Mouse (Mus musculus) midbrain, embryonic 16.5 days (tissue): ENCODE data around the gene Prox1. TPM values are rescaled to one million over a fixed set of nuclear protein-coding genes. Genes with fewer than 3 reads are reported as not detected.

Source experiments
- ATAC-seq: fragments of 200-750 bp; cut with Nextera tagmentation; 2 replicates; pipeline ENCODE4 v1.8.0; 2017; ENCODE audit warnings: moderate TSS enrichment
- H3K27ac ChIP-seq: fragments of 300-500 bp; sonication (generic); 2 replicates; pipeline ENCODE4 v1.5.1; 2014; ENCODE audit warnings: mild to moderate bottlenecking, low read length, mixed read lengths
- H3K27me3 ChIP-seq: fragments of 300-500 bp; sonication (generic); 2 replicates; pipeline ENCODE4 v1.6.1; 2014; ENCODE audit warnings: low read depth, low read length, mixed read lengths; ENCODE audit not compliant: control insufficient read depth, insufficient read depth
- H3K36me3 ChIP-seq: fragments of 300-500 bp; sonication (generic); 2 replicates; pipeline ENCODE4 v1.6.1; 2014; ENCODE audit warnings: mild to moderate bottlenecking, low read length, moderate library complexity, mixed read lengths; ENCODE audit not compliant: control insufficient read depth, insufficient read depth
- H3K4me1 ChIP-seq: fragments of 300-500 bp; sonication (generic); 2 replicates; pipeline ENCODE4 v1.6.1; 2014; ENCODE audit warnings: mild to moderate bottlenecking, low read length, mixed read lengths; ENCODE audit not compliant: control insufficient read depth, insufficient read depth
- H3K4me2 ChIP-seq: fragments of 300-500 bp; sonication (generic); 2 replicates; pipeline ENCODE4 v1.6.1; 2014; ENCODE audit warnings: mild to moderate bottlenecking, low read length, mixed read lengths
- H3K4me3 ChIP-seq: fragments of 300-500 bp; sonication (generic); 2 replicates; pipeline ENCODE4 v1.5.1; 2014; ENCODE audit warnings: low read depth, mild to moderate bottlenecking, low read length, moderate library complexity, mixed read lengths
- H3K9ac ChIP-seq: fragments of 300-500 bp; sonication (generic); 2 replicates; pipeline ENCODE4 v1.6.1; 2014; ENCODE audit warnings: low read depth, low read length, mixed read lengths
- H3K9me3 ChIP-seq: fragments of 300-500 bp; sonication (generic); replicated peaks from 2 replicates; pipeline ENCODE4 v1.6.1; 2014; ENCODE audit warnings: mild to moderate bottlenecking, low read length, mixed read lengths; ENCODE audit not compliant: control insufficient read depth, poor library complexity, severe bottlenecking
- WGBS: fragments of 180-500 bp; shearing (Covaris S2); extraction: QIAGEN DNeasy Blood & Tissue Kit; methylation state at CpG from one replicate; pipeline ENCODE4 v1.1.7; 2014; 5-methylcytosine and 5-hydroxymethylcytosine counted together
- polyA plus RNA-seq: library from polyadenylated mRNA; unstranded; fragments of >200 nt; fragmentation: Nextera tagmentation; extraction: Ambion mirVana; gene quantifications from 2 replicates; pipeline ENCODE4 v1.2.1, GENCODE M21; 2015

Gene Prox1
- polyA plus RNA-seq, 1 experiment from 2014 or later, result 15.9 TPM

- no peaks in the 10 kb centered on the region for H3K27me3 ChIP-seq
- no peak overlapping the region for H3K27ac ChIP-seq
- ATAC-seq, result no peak
- H3K9ac ChIP-seq, result no peak overlapping the region
- no peaks in the 10 kb centered on the region for H3K4me1 ChIP-seq
- no peak overlapping the region for H3K4me2 ChIP-seq
- no peak overlapping the region for H3K4me3 ChIP-seq
- H3K9me3 ChIP-seq, result no peaks in the 10 kb centered on the region
- 85% methylated on average over 9 of the region's 9 CpGs for WGBS
- no peaks in the 10 kb centered on the region for H3K36me3 ChIP-seq
Observed at GRCm38 (mm10) chr1:190093326-190093725, 77.2 kb downstream of the Prox1 start.

GRCm38 (mm10) chr1:190092076-190092475 is 78.4 kb downstream of the Prox1 start:
- ATAC-seq, result no peak
- H3K9ac ChIP-seq, result no peak overlapping the region
- no peak overlapping the region for H3K27ac ChIP-seq
- no peaks in the 10 kb centered on the region for H3K9me3 ChIP-seq
- no peaks in the 10 kb centered on the region for H3K27me3 ChIP-seq
- H3K36me3 ChIP-seq, result no peaks in the 10 kb centered on the region
- H3K4me3 ChIP-seq, result no peak overlapping the region
- no peak overlapping the region for H3K4me2 ChIP-seq
- 72% methylated on average over 7 of the region's 7 CpGs for WGBS
- no peaks in the 10 kb centered on the region for H3K4me1 ChIP-seq

DNA sequence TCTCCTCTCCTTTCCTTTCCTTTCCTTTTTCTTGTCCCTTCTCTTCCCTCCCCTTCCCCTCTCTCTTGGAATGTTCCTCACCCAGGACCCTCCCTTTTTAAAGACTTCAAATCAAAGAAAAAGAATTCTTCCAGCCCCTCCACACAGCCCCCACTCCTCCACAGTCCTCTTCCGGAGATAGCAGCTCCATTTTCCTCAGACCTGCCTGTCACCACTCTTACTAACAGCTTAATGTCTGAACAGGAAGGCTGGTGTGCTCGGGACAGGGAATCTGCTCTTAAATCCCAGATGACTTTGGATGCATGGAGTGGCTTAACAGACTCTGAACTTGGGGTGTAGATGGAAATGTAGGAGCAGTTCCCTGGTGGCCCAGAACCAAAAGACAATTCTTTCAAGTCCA is 81.6 kb downstream of the Prox1 start:
- ATAC-seq, result no peak
- no peak overlapping the region for H3K27ac ChIP-seq
- no peak overlapping the region for H3K4me2 ChIP-seq
- H3K4me1 ChIP-seq, result no peaks in the 10 kb centered on the region
- H3K36me3 ChIP-seq, result no peaks in the 10 kb centered on the region
- H3K9me3 ChIP-seq, result no peaks in the 10 kb centered on the region
- no peaks in the 10 kb centered on the region for H3K27me3 ChIP-seq
- no peak overlapping the region for H3K4me3 ChIP-seq
- H3K9ac ChIP-seq, result no peak overlapping the region
- WGBS, result 52% methylated on average over 2 of the region's 2 CpGs

DNA sequence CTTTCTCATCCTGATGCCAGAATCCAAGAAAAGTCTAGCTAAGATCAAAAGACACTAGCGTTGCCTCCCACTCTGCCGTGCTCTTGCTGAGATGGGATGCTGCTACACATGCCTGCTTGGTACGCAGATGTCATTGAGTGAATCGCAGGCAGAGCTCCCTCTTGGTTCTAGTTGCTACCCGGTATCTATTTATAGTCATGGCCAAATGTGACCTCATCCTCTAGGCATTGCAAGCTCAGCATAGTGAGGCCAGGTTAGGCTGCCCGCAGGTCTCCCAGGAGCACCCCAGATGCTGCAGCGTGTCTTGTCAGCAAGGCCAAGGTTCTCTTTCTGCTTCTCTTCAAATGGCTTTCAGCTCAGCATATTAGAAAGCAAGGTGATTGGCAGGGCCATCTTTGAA is 84.8 kb downstream of the Prox1 start:
- Histone ChIP-seq H3K4me3 (no peak overlapping the region), H3K36me3 (no peaks in the 10 kb centered on the region), H3K27ac (no peak overlapping the region), H3K9me3 (no peaks in the 10 kb centered on the region), H3K27me3 (no peaks in the 10 kb centered on the region), H3K4me1 (no peaks in the 10 kb centered on the region; the same call in 1 of the 2 replicates), H3K4me2 (no peak overlapping the region), H3K9ac (no peak overlapping the region)
- 86% methylated on average over 7 of the region's 7 CpGs for WGBS
- no peak for ATAC-seq

DNA sequence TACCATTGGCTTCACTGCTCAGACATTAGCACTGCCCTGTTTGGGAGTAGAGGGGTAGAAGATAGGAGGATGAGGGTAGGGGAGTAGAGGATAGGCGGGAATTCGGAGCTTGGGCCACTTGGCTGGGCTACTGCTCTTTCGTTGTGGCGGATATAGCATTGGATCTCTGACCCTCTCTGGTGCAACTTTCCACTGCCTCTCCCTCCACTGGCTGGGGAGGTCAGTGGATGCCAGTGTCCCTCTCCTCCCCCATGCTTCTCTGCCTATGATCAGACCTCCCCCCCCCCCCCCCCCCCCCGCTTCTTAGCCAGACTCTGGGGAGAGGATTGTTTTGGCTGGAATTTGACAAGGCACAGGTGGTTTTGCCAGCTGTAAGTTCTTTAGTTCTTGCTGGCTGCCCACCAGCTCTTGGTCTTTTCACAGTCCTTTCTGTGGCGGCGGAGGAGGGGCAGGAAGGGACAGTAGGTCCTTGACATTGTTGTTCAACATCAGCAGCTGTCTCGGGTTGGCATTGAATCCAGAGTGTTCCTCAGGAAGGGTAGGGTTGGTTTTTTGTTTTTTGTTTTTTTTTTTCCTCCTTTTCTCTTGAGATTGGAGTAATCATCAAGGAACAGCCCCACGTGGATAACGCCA is 90.8 kb downstream of the Prox1 start:
- no peak overlapping the region for H3K27ac ChIP-seq
- no peak overlapping the region for H3K9ac ChIP-seq
- no peaks in the 10 kb centered on the region; the same call in 1 of the 2 replicates for H3K4me1 ChIP-seq
- ATAC-seq, result no peak
- no peaks in the 10 kb centered on the region for H3K27me3 ChIP-seq
- H3K9me3 ChIP-seq, result no peaks in the 10 kb centered on the region
- no peak overlapping the region for H3K4me3 ChIP-seq
- no peaks in the 10 kb centered on the region for H3K36me3 ChIP-seq
- no peak overlapping the region for H3K4me2 ChIP-seq
- 87% methylated on average over 9 of the region's 10 CpGs for WGBS

- Histone ChIP-seq H3K27ac (no peak overlapping the region), H3K4me1 (no peaks in the 10 kb centered on the region; the same call in 1 of the 2 replicates), H3K36me3 (no peaks in the 10 kb centered on the region), H3K9me3 (no peaks in the 10 kb centered on the region), H3K4me3 (no peak overlapping the region), H3K27me3 (no peaks in the 10 kb centered on the region), H3K9ac (no peak overlapping the region), H3K4me2 (no peak overlapping the region)
- 85% methylated on average over 11 of the region's 11 CpGs for WGBS
- no peak for ATAC-seq
Observed at GRCm38 (mm10) chr1:190076601-190077000, 93.9 kb downstream of the Prox1 start.

Other genes starting within 250 kb of the Prox1 start
- 77.0 and 78.7 TPM in 2 replicates for gene Smyd2, start 248.4 kb downstream of the Prox1 start, polyA plus RNA-seq